8 mouse cellular contexts compared by ENCODE assay signal in genomic region chr7:16782555-16783125, GRCm38 (mm10). TPM values are rescaled to one million over a fixed set of nuclear protein-coding genes. Genes with fewer than 3 reads are reported as not detected.
A peak's percentile ranks its signal among the peaks of the same experiment; 100 is the strongest.
DNase-seq lines count a peak whose midpoint lies in the region; ATAC-seq and TF ChIP-seq lines count a peak whose summit lies in the region.

No protein-coding gene starts in this region.

- TF ChIP-seq POLR2A in liver, adult 2 months (IDR thresholded peaks at IDR 0.05; ENCODE audit: extremely low read depth, insufficient read depth, low read length): no peak

- peak overlapping the region; percentile 57 for H3K4me3 ChIP-seq in liver, adult 2 months (ENCODE audit: insufficient read depth, low read depth, low read length)
- H3K4me3 ChIP-seq in midbrain, embryonic 15.5 days: peak overlapping the region; percentile 46

- ATAC-seq in midbrain, embryonic 15.5 days (replicated peaks): no peak

- DNase-seq in liver, adult 2 months (ENCODE audit: extremely low read depth, low read depth, low spot score): no peak
- DNase-seq in liver: no peak
- DNase-seq in embryo, embryonic 9.5 days (ENCODE audit: extremely low spot score): peak; percentile 21
- DNase-seq in induced T-regulatory cell, adult 2 months (ENCODE audit: low read depth): peak; percentile 66
- DNase-seq in layer of hippocampus, adult 9-11 months: no peak
- no peak for DNase-seq in layer of hippocampus, postnatal 36 days
- DNase-seq in adrenal gland, postnatal 10 days: no peak

- H3K27ac ChIP-seq in liver, adult 2 months (replicated peaks; ENCODE audit: insufficient read depth, low read depth, low read length): no peak overlapping the region
- H3K27ac ChIP-seq in midbrain, embryonic 15.5 days: no peak overlapping the region

- 37% methylated on average over 11 of the region's 11 CpGs for WGBS in liver, adult 2 months
- WGBS in midbrain, embryonic 15.5 days: 6% methylated on average over 11 of the region's 11 CpGs

- H3K27me3 ChIP-seq in liver, adult 2 months (ENCODE audit: control insufficient read depth, insufficient read depth, low read length): 0 out of 2 replicates have a peak, but pooled peaks cover 2% of the 10 kb centered on the region
- 0 out of 2 replicates have a peak, but pooled peaks cover 8% of the 10 kb centered on the region for H3K27me3 ChIP-seq in midbrain, embryonic 15.5 days (replicated peaks)

- H3K36me3 ChIP-seq in liver, adult 2 months (ENCODE audit: control insufficient read depth, insufficient read depth, low read length): no peaks in the 10 kb centered on the region
- H3K36me3 ChIP-seq in midbrain, embryonic 15.5 days (replicated peaks): no peaks in the 10 kb centered on the region

- H3K79me2 ChIP-seq in liver, adult 2 months (ENCODE audit: control insufficient read depth, insufficient read depth, low read length): no peaks in the 10 kb centered on the region

- TF ChIP-seq CTCF in liver, adult 2 months (IDR thresholded peaks at IDR 0.05; ENCODE audit: low read depth, low read length): no peak

- H3K4me2 ChIP-seq in midbrain, embryonic 15.5 days: peak overlapping the region; percentile 91

- no peaks in the 10 kb centered on the region for H3K4me1 ChIP-seq in liver, adult 2 months (ENCODE audit: control insufficient read depth, insufficient read depth, low read length)
- peaks cover 38% of the 10 kb centered on the region for H3K4me1 ChIP-seq in midbrain, embryonic 15.5 days

- H3K9ac ChIP-seq in liver, adult 2 months (ENCODE audit: low read depth, low read length): no peak overlapping the region
- H3K9ac ChIP-seq in midbrain, embryonic 15.5 days: peak overlapping the region; percentile 35

- no peaks in the 10 kb centered on the region for H3K9me3 ChIP-seq in midbrain, embryonic 15.5 days

RNA-seq across cellular contexts. Expression of gene Slc1a5, which starts 1.5 kb away (rescaled TPM):
- total RNA-seq in liver, adult 2 months (2014; rRNA removed): 1.8 and 3.4 TPM in 2 replicates
- 2.6 and 4.2 TPM in 2 replicates for polyA plus RNA-seq in liver, adult 2 months (2012; rRNA removed)
- polyA plus RNA-seq in midbrain, embryonic 15.5 days (2015; fragmentation: Nextera tagmentation; extraction: Ambion mirVana): 12.4 and 14.3 TPM in 2 replicates
- 1 to 10 TPM; 2.1 to 2.7 TPM for total RNA-seq in layer of hippocampus, postnatal 36 days (2021)
- total RNA-seq in adrenal gland, postnatal 10 days (2021): 100 to 1,000 TPM; 108 to 109 TPM

RNA-seq across cellular contexts. Expression of gene Strn4, which starts 33.0 kb away (rescaled TPM):
- total RNA-seq in liver, adult 2 months (2014; rRNA removed): 18.7 and 26.3 TPM in 2 replicates
- polyA plus RNA-seq in liver, adult 2 months (2012; rRNA removed): 39.5 and 52.7 TPM in 2 replicates
- 205 and 227 TPM in 2 replicates for polyA plus RNA-seq in midbrain, embryonic 15.5 days (2015; fragmentation: Nextera tagmentation; extraction: Ambion mirVana)
- total RNA-seq in layer of hippocampus, postnatal 36 days (2021): 100 to 1,000 TPM; 288 to 292 TPM
- total RNA-seq in adrenal gland, postnatal 10 days (2021): 10 to 100 TPM; 63.8 to 72.8 TPM

RNA-seq across cellular contexts. Expression of gene Fkrp, which starts 33.9 kb away (rescaled TPM):
- 5.5 and 6.3 TPM in 2 replicates for total RNA-seq in liver, adult 2 months (2014; rRNA removed)
- 14.3 and 15.3 TPM in 2 replicates for polyA plus RNA-seq in liver, adult 2 months (2012; rRNA removed)
- polyA plus RNA-seq in midbrain, embryonic 15.5 days (2015; fragmentation: Nextera tagmentation; extraction: Ambion mirVana): 51.9 and 55.1 TPM in 2 replicates
- total RNA-seq in layer of hippocampus, postnatal 36 days (2021): 10 to 100 TPM; 41.8 to 44.7 TPM
- 10 to 100 TPM; 22.4 to 22.6 TPM for total RNA-seq in adrenal gland, postnatal 10 days (2021)

RNA-seq across cellular contexts. Expression of gene Ap2s1, which starts 44.4 kb away (rescaled TPM):
- 116 and 134 TPM in 2 replicates for total RNA-seq in liver, adult 2 months (2014; rRNA removed)
- 171 and 195 TPM in 2 replicates for polyA plus RNA-seq in liver, adult 2 months (2012; rRNA removed)
- polyA plus RNA-seq in midbrain, embryonic 15.5 days (2015; fragmentation: Nextera tagmentation; extraction: Ambion mirVana): 452 and 465 TPM in 2 replicates
- 100 to 1,000 TPM; 257 to 299 TPM for total RNA-seq in layer of hippocampus, postnatal 36 days (2021)
- total RNA-seq in adrenal gland, postnatal 10 days (2021): 100 to 1,000 TPM; 154 to 156 TPM

Comparison
In these comparisons a context has a peak if more than half of its experiments do, and no peak if none do; other contexts are left out.
1. DNase-seq: peak in embryo, embryonic 9.5 days (single experiment) and induced T-regulatory cell, adult 2 months (single experiment); none in liver, adult 2 months (single experiment), liver (single experiment), layer of hippocampus, adult 9-11 months (single experiment), layer of hippocampus, postnatal 36 days (0 of 2) and adrenal gland, postnatal 10 days (single experiment).
2. RNA of gene Slc1a5, which starts 1.5 kb away (total RNA-seq): 108 to 109 TPM in adrenal gland, postnatal 10 days; 2.1 to 2.7 TPM in layer of hippocampus, postnatal 36 days and 1.8 to 3.4 TPM in liver, adult 2 months; every median in the first group is over 10 times any median in the second.